Mouse (Mus musculus) midbrain, embryonic 11.5 days (tissue): Measurements from ENCODE around the gene Pole4. TPM values are rescaled to one million over a fixed set of nuclear protein-coding genes. Genes with fewer than 3 reads are reported as not detected.
A peak's percentile ranks its signal among the peaks of the same experiment; 100 is the strongest.

Source experiments
- ATAC-seq: fragments of 200-750 bp; cut with Nextera tagmentation; 2 replicates; pipeline ENCODE4 v1.8.0; 2017; ENCODE audit warnings: moderate TSS enrichment, moderate library complexity; ENCODE audit not compliant: low FRiP score
- DNase-seq: peaks from one replicate; pipeline ENCODE4 v3.0.0; 2015; ENCODE audit warnings: low spot score; ENCODE audit errors: missing footprints
- H3K27ac ChIP-seq: fragments of 300-500 bp; sonication (generic); 2 replicates; pipeline ENCODE4 v1.5.1; 2014; ENCODE audit warnings: low read depth, low read length
- H3K27me3 ChIP-seq: fragments of 300-500 bp; sonication (generic); 2 replicates; pipeline ENCODE4 v1.6.1; 2014; ENCODE audit warnings: mild to moderate bottlenecking, low read length, moderate library complexity, mixed read lengths; ENCODE audit not compliant: control insufficient read depth, insufficient read depth
- H3K36me3 ChIP-seq: fragments of 300-500 bp; sonication (generic); 2 replicates; pipeline ENCODE4 v1.6.1; 2014; ENCODE audit warnings: mild to moderate bottlenecking, low read length, moderate library complexity, mixed read lengths; ENCODE audit not compliant: control insufficient read depth, insufficient read depth
- H3K4me1 ChIP-seq: fragments of 300-500 bp; sonication (generic); 2 replicates; pipeline ENCODE4 v1.6.1; 2014; ENCODE audit warnings: low read length; ENCODE audit not compliant: control insufficient read depth, insufficient read depth
- H3K4me2 ChIP-seq: fragments of 300-500 bp; sonication (generic); 2 replicates; pipeline ENCODE4 v1.6.1; 2014; ENCODE audit warnings: mild to moderate bottlenecking, moderate library complexity
- H3K4me3 ChIP-seq: fragments of 300-500 bp; sonication (generic); 2 replicates; pipeline ENCODE4 v1.5.1; 2014; ENCODE audit warnings: low read depth, low read length
- H3K9ac ChIP-seq: fragments of 300-500 bp; sonication (generic); 2 replicates; pipeline ENCODE4 v1.6.1; 2014; ENCODE audit warnings: low read length
- H3K9me3 ChIP-seq: fragments of 300-500 bp; sonication (generic); 2 replicates; pipeline ENCODE4 v1.6.1; 2016; ENCODE audit warnings: low read length; ENCODE audit not compliant: control insufficient read depth
- WGBS: fragments of 180-500 bp; shearing (Covaris S2); extraction: QIAGEN DNeasy Blood & Tissue Kit; methylation state at CpG from one replicate; pipeline ENCODE4 v1.1.7; 2014; 5-methylcytosine and 5-hydroxymethylcytosine counted together
- polyA plus RNA-seq: library from polyadenylated mRNA; unstranded; fragments of >200 nt; fragmentation: Nextera tagmentation; extraction: Ambion mirVana; gene quantifications from 2 replicates; pipeline ENCODE4 v1.2.1, GENCODE M21; 2014

The Pole4 gene
- 107 and 111 TPM in 2 replicates for polyA plus RNA-seq

GRCm38 (mm10) chr6:82705221-82705620 lies at the start of gene Pole4:
Gene Pole4 (minus strand): TSS chr6:82705365.
- DNase-seq: no peak
- Histone ChIP-seq H3K36me3 (no peaks in the 10 kb centered on the region), H3K9me3 (no peaks in the 10 kb centered on the region), H3K4me3 (no peak within 1 kb of the TSS), H3K4me2 (no peak within 1 kb of the TSS), H3K9ac (no peak within 1 kb of the TSS), H3K4me1 (peaks cover 8% of the 10 kb centered on the region), H3K27me3 (no peaks in the 10 kb centered on the region), H3K27ac (no peak within 1 kb of the TSS)
- WGBS: 86% methylated on average over 5 of the region's 5 CpGs
- ATAC-seq: no peak

- WGBS: 90% methylated on average over 6 of the region's 6 CpGs
- no peak for ATAC-seq
- no peaks in the 10 kb centered on the region for H3K9me3 ChIP-seq
- no peak for DNase-seq
- H3K9ac ChIP-seq: no peak overlapping the region
- H3K4me3 ChIP-seq: no peak overlapping the region
- H3K27me3 ChIP-seq: no peaks in the 10 kb centered on the region
- no peak overlapping the region for H3K4me2 ChIP-seq
- no peak overlapping the region for H3K27ac ChIP-seq
- no peaks in the 10 kb centered on the region; the same call in 1 of the 2 replicates for H3K36me3 ChIP-seq
- H3K4me1 ChIP-seq: no peaks in the 10 kb centered on the region
Measured at GRCm38 (mm10) chr6:82754769-82755168, 49.6 kb upstream of the Pole4 start.

GRCm38 (mm10) chr6:82753638-82754361 lies 48.6 kb upstream of the Pole4 start:
- no peak overlapping the region for H3K4me2 ChIP-seq
- H3K27me3 ChIP-seq: no peaks in the 10 kb centered on the region
- no peak overlapping the region for H3K27ac ChIP-seq
- H3K4me1 ChIP-seq: no peaks in the 10 kb centered on the region
- H3K9ac ChIP-seq: no peak overlapping the region
- ATAC-seq (no peak), DNase-seq (peak; percentile 33)
- H3K4me3 ChIP-seq: no peak overlapping the region
- H3K9me3 ChIP-seq: no peaks in the 10 kb centered on the region
- H3K36me3 ChIP-seq: no peaks in the 10 kb centered on the region
- WGBS: 91% methylated on average over 14 of the region's 14 CpGs

- no peaks in the 10 kb centered on the region for H3K36me3 ChIP-seq
- no peaks in the 10 kb centered on the region for H3K27me3 ChIP-seq
- 87% methylated on average over 11 of the region's 11 CpGs for WGBS
- DNase-seq: peak; percentile 10
- H3K9ac ChIP-seq: no peak overlapping the region
- no peak overlapping the region for H3K27ac ChIP-seq
- H3K4me1 ChIP-seq: no peaks in the 10 kb centered on the region
- no peak overlapping the region for H3K4me3 ChIP-seq
- H3K4me2 ChIP-seq: no peak overlapping the region
- H3K9me3 ChIP-seq: no peaks in the 10 kb centered on the region
- no peak for ATAC-seq
Measured at GRCm38 (mm10) chr6:82753061-82753460, 47.9 kb upstream of the Pole4 start.

DNA sequence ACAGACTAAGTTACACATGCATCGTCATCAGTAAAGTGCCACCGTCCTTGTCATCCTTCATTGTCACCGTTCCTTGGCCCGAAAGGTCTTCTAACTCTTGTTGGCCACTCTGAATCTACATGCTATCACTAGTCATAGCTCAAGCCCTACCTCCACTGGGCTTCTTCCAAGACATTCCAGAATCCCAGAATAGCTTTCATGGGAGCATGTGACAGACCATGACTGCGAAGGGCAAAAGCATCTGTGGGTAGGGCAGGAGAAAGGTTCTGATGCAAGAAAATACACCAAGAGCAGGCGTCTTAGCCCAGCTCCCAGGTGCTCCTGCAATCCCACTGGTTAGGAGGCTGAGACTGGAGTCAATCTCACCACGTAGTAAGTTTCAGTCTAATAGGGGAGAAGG lies 46.6 kb upstream of the Pole4 start:
- H3K4me1 ChIP-seq: no peaks in the 10 kb centered on the region
- H3K9me3 ChIP-seq: no peaks in the 10 kb centered on the region
- ATAC-seq: no peak
- no peak overlapping the region for H3K9ac ChIP-seq
- H3K4me3 ChIP-seq: no peak overlapping the region
- no peaks in the 10 kb centered on the region for H3K27me3 ChIP-seq
- no peak overlapping the region for H3K4me2 ChIP-seq
- H3K36me3 ChIP-seq: no peaks in the 10 kb centered on the region
- peak; percentile 33 for DNase-seq
- H3K27ac ChIP-seq: no peak overlapping the region
- 96% methylated on average over 7 of the region's 7 CpGs for WGBS

DNA sequence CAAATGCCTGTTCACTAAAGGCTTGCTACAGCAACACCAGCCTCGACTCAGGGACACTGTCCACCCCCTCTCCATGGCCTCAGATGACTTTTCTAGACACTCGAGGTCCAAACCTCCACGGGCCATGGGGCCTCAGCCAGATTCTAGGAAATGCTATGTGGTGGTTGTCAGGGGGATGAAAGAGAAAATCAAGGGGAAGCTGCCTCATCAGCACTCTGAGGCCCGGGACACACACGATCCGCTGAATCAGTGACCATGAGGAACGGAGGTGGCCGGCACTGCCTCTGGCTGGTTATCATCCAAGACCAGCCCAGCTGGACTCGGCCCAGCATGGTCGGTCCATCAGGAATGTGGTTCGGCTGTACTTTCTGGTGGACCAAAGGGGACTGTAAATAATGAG lies 45.9 kb upstream of the Pole4 start:
- no peaks in the 10 kb centered on the region for H3K36me3 ChIP-seq
- H3K9me3 ChIP-seq: no peaks in the 10 kb centered on the region
- no peak overlapping the region for H3K9ac ChIP-seq
- H3K27ac ChIP-seq: no peak overlapping the region
- no peak overlapping the region for H3K4me2 ChIP-seq
- H3K27me3 ChIP-seq: no peaks in the 10 kb centered on the region
- H3K4me3 ChIP-seq: no peak overlapping the region
- DNase-seq: no peak
- WGBS: 92% methylated on average over 11 of the region's 11 CpGs
- no peaks in the 10 kb centered on the region for H3K4me1 ChIP-seq
- no peak for ATAC-seq

GRCm38 (mm10) chr6:82750063-82750462 lies 44.9 kb upstream of the Pole4 start:
- 71% methylated on average over 2 of the region's 2 CpGs for WGBS
- Histone ChIP-seq H3K4me3 (no peak overlapping the region), H3K27ac (no peak overlapping the region), H3K4me1 (no peaks in the 10 kb centered on the region), H3K36me3 (no peaks in the 10 kb centered on the region), H3K9ac (no peak overlapping the region), H3K4me2 (no peak overlapping the region), H3K9me3 (no peaks in the 10 kb centered on the region), H3K27me3 (no peaks in the 10 kb centered on the region)
- ATAC-seq: no peak
- DNase-seq: no peak

DNA sequence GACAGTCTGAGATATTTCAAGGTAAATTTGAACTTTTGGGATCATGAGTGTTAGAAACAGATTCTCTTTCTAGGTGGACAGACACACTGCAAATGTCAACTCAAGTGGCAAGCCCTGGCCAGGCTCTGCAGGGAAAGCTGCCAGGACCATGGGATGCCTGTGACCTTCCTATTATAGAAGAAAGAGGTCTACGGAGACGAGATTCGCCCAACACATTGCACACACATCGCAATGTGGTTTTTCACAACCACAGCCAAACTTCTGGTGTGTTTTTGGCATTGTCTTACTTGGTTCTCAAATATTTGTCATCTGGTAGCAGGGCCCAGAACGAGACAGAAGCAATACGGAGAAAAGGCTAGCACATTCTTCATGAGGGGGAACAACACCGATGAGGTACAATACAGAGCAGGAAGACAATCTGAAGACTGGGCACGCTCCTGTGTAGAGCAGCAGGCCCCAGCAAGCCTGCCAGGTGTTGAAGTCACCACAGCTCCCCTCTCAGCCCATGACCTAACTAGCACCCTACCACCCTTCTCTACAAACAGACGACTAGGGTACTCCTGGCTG lies 43.0 kb upstream of the Pole4 start:
- no peak for ATAC-seq
- H3K4me2 ChIP-seq: no peak overlapping the region
- no peak overlapping the region for H3K4me3 ChIP-seq
- no peak overlapping the region for H3K27ac ChIP-seq
- 0 out of 2 replicates have a peak, but pooled peaks cover under 1% of the 10 kb centered on the region for H3K36me3 ChIP-seq
- H3K4me1 ChIP-seq: no peaks in the 10 kb centered on the region
- DNase-seq: no peak
- 91% methylated on average over 9 of the region's 9 CpGs for WGBS
- no peaks in the 10 kb centered on the region for H3K27me3 ChIP-seq
- no peak overlapping the region for H3K9ac ChIP-seq
- H3K9me3 ChIP-seq: no peaks in the 10 kb centered on the region

DNA sequence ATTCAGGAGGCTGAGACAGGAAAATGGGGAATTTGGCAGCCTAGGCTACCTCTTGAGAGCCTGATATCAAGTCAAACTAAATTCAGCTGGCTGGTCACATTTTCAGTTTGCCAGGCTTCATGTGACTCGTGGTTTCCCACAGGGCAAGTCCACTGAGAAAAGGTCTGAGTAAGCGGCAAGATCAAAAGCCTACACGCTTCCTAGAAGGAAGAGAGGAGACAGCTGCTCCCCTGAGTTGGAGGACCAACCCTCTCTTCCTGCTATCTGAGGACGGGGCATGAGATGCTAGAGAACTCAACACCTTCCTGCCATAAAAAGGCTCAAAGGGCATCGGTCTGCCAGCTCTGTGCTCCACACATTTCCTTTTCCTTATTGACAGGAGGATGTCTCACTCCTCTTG lies 41.9 kb upstream of the Pole4 start:
- no peak overlapping the region for H3K4me2 ChIP-seq
- WGBS: 91% methylated on average over 5 of the region's 5 CpGs
- no peak overlapping the region for H3K4me3 ChIP-seq
- no peaks in the 10 kb centered on the region for H3K9me3 ChIP-seq
- H3K27me3 ChIP-seq: no peaks in the 10 kb centered on the region
- H3K27ac ChIP-seq: no peak overlapping the region
- H3K9ac ChIP-seq: no peak overlapping the region
- no peaks in the 10 kb centered on the region for H3K4me1 ChIP-seq
- DNase-seq (no peak), ATAC-seq (no peak)
- peaks cover 4% of the 10 kb centered on the region; the same call in 1 of the 2 replicates for H3K36me3 ChIP-seq
